In the genomic region with DNA sequence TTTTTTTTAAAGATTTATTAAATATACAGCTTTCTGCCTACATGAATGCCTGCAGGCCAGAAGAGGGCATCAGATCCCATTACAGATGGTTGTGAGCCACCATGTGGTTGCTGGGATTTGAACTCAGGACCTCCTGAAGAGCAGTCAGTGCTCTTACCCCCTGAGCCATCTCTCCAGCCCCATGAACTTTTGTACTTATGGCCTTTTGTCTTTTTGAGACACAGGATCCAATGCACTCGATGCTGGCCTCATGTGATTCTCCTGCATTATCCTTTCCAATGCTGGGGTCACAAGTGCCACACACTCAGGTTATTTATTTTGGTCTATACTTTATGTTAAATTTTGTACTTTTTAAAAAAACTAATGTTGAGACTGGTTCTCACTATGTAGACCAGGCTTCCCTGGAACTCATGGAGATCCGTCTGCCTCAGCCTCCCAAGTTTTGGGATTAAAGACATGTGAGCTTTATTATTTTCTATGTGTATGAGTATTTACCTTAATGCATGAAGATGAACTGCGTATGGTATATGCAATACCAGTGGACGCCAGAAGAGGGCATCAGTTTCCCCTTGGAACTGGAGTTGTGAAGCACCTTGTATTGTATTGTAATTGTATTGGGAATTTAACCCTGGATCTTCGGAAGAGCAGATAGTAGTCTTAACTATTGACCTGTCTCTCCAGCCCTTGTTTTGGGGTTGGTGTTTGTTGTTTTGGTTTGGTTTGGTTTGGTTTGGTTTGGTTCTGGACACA, we compare ENCODE assay signal across 9 mouse cellular contexts. TPM values are rescaled to one million over a fixed set of nuclear protein-coding genes. Genes with fewer than 3 reads are reported as not detected.
DNase-seq lines count a peak whose midpoint lies in the region; ATAC-seq and TF ChIP-seq lines count a peak whose summit lies in the region.
"Had no signal": no experiment of that assay in that cellular context is flagged by ENCODE, and none has a peak within 500 bp of the region (broad histone marks: within the 10 kb centered on the region; RNA-seq: fewer than 3 reads in every experiment).

No protein-coding gene starts in this region.

- CTCF ChIA-PET in Patski (lab: Charles Lee): interaction anchor here (0.6 to 2.0 kb wide), 8 partner anchors 8 to 38 kb away, joined by 3 to 6 read pairs (median 4); a partner anchor contains a TSS

- POLR2A ChIA-PET in Patski (lab: Charles Lee): no interaction called here

- in situ Hi-C loops in Patski (cut with MboI; ENCODE audit: low pct_unique_long_range_greater_than_20kb): no loop called here

- peak; percentile 64 for TF ChIP-seq CTCF in Patski (IDR thresholded peaks at IDR 0.05)
- peak; percentile 83 for TF ChIP-seq CTCF in lung, postnatal 0 days (IDR thresholded peaks at IDR 0.05)

- peaks cover 5% of the 10 kb centered on the region for H3K36me3 ChIP-seq in embryonic facial prominence, embryonic 11.5 days (replicated peaks; ENCODE audit: control insufficient read depth, insufficient read depth, low read depth, low read length)
- H3K36me3 ChIP-seq in lung, postnatal 0 days (ENCODE audit: insufficient read depth, low read length): peaks cover 33% of the 10 kb centered on the region

- WGBS in embryonic facial prominence, embryonic 11.5 days: 29% methylated on average over 5 of the region's 5 CpGs
- WGBS in lung, postnatal 0 days: 30% methylated on average over 5 of the region's 5 CpGs

- H3K4me1 ChIP-seq in embryonic facial prominence, embryonic 11.5 days (ENCODE audit: control insufficient read depth, insufficient read depth, low read length): no peaks in the 10 kb centered on the region
- H3K4me1 ChIP-seq in lung, postnatal 0 days (ENCODE audit: insufficient read depth, low read depth, low read length): no peaks in the 10 kb centered on the region
- H3K4me1 ChIP-seq: limb, embryonic 13.5 days had no signal

- no peak for ATAC-seq in Patski
- ATAC-seq in embryonic facial prominence, embryonic 11.5 days (replicated peaks; ENCODE audit: insufficient number of reproducible peaks, low FRiP score, low TSS enrichment, low read depth): no peak
- ATAC-seq in lung, postnatal 0 days: no peak

- no peak for TF ChIP-seq EP300 in lung, postnatal 0 days (IDR thresholded peaks at IDR 0.05)

- H3K9me3 ChIP-seq in embryonic facial prominence, embryonic 11.5 days (replicated peaks; ENCODE audit: control insufficient read depth, low read length): no peaks in the 10 kb centered on the region
- H3K9me3 ChIP-seq in lung, postnatal 0 days (ENCODE audit: low read length): no peaks in the 10 kb centered on the region
- H3K9me3 ChIP-seq: limb, embryonic 13.5 days had no signal

- H3K27me3 ChIP-seq in Patski: no peaks in the 10 kb centered on the region
- H3K27me3 ChIP-seq in embryonic facial prominence, embryonic 11.5 days (ENCODE audit: control insufficient read depth, insufficient read depth, low read length): no peaks in the 10 kb centered on the region
- H3K27me3 ChIP-seq in lung, postnatal 0 days (replicated peaks; ENCODE audit: insufficient read depth, low read length): no peaks in the 10 kb centered on the region
- H3K27me3 ChIP-seq: limb, embryonic 13.5 days had no signal

- DNase-seq in kidney, adult 9 months: peak; percentile 47
- DNase-seq in kidney, adult 11 months: no peak
- peak; percentile 52 to 68 for DNase-seq in CD8-positive naive resting alpha-beta T cell, adult 2 months (ENCODE audit: low read depth in 2 of 2, low spot score in 2 of 2)
- no peak for DNase-seq in Patski (ENCODE audit: low read depth, low spot score)
- peak; percentile 72 for DNase-seq in embryonic facial prominence, embryonic 11.5 days (ENCODE audit: low spot score)
- DNase-seq in lung, postnatal 0 days (ENCODE audit: low spot score): peak; percentile 42
- peak; percentile 69 for DNase-seq in thymus, postnatal 25 days

- H3K4me2 ChIP-seq in embryonic facial prominence, embryonic 11.5 days (ENCODE audit: low read depth, low read length): no peak overlapping the region
- no peak overlapping the region for H3K4me2 ChIP-seq in lung, postnatal 0 days (replicated peaks; ENCODE audit: low read depth, low read length)
- H3K4me2 ChIP-seq: limb, embryonic 13.5 days had no signal

- no peak overlapping the region for H3K27ac ChIP-seq in embryonic facial prominence, embryonic 11.5 days (replicated peaks; ENCODE audit: low read depth, low read length)
- H3K27ac ChIP-seq in lung, postnatal 0 days (ENCODE audit: low read length): no peak overlapping the region
- H3K27ac ChIP-seq: limb, embryonic 13.5 days had no signal

- H3K9ac ChIP-seq in embryonic facial prominence, embryonic 11.5 days (replicated peaks; ENCODE audit: low read length): no peak overlapping the region
- no peak overlapping the region for H3K9ac ChIP-seq in lung, postnatal 0 days (replicated peaks; ENCODE audit: low read depth)
- H3K9ac ChIP-seq: limb, embryonic 13.5 days had no signal

- no peak overlapping the region for H3K4me3 ChIP-seq in embryonic facial prominence, embryonic 11.5 days (ENCODE audit: low read depth, low read length)
- no peak overlapping the region for H3K4me3 ChIP-seq in lung, postnatal 0 days (ENCODE audit: low read depth, low read length)
- H3K4me3 ChIP-seq: erythroblast, embryonic 14.5 days; limb, embryonic 13.5 days had no signal

RNA-seq across cellular contexts. Expression of a gene that starts 15.0 kb away (rescaled TPM):
- 2.2 TPM for polyA plus RNA-seq in Patski (2021)
- 11.5 and 12.2 TPM in 2 replicates for polyA plus RNA-seq in embryonic facial prominence, embryonic 11.5 days (2014; fragmentation: Nextera tagmentation; extraction: Ambion mirVana)
- 4.2 and 4.3 TPM in 2 replicates for polyA plus RNA-seq in lung, postnatal 0 days (2015; fragmentation: Nextera tagmentation; extraction: Ambion mirVana)

RNA-seq across cellular contexts. Expression of a gene that starts 17.4 kb away (rescaled TPM):
- polyA plus RNA-seq in Patski (2021): 15.3 TPM
- 10.1 and 11.4 TPM in 2 replicates for polyA plus RNA-seq in embryonic facial prominence, embryonic 11.5 days (2014; fragmentation: Nextera tagmentation; extraction: Ambion mirVana)
- polyA plus RNA-seq in lung, postnatal 0 days (2015; fragmentation: Nextera tagmentation; extraction: Ambion mirVana): 26.1 and 29.0 TPM in 2 replicates

RNA-seq across cellular contexts. Expression of a gene that starts 31.5 kb away (rescaled TPM):
- polyA plus RNA-seq in Patski (2021): 0.09 TPM
- 16.0 and 19.8 TPM in 2 replicates for polyA plus RNA-seq in embryonic facial prominence, embryonic 11.5 days (2014; fragmentation: Nextera tagmentation; extraction: Ambion mirVana)
- polyA plus RNA-seq in lung, postnatal 0 days (2015; fragmentation: Nextera tagmentation; extraction: Ambion mirVana): 5.2 and 6.6 TPM in 2 replicates
- polyA plus RNA-seq: erythroblast, embryonic 14.5 days had no signal

RNA-seq across cellular contexts. Expression of a gene that starts 43.5 kb away (rescaled TPM):
- 33.4 TPM for polyA plus RNA-seq in Patski (2021)
- polyA plus RNA-seq in embryonic facial prominence, embryonic 11.5 days (2014; fragmentation: Nextera tagmentation; extraction: Ambion mirVana): 21.0 and 24.9 TPM in 2 replicates
- polyA plus RNA-seq in lung, postnatal 0 days (2015; fragmentation: Nextera tagmentation; extraction: Ambion mirVana): 22.3 and 23.5 TPM in 2 replicates

RNA-seq across cellular contexts. Expression of a gene that starts 44.4 kb away (rescaled TPM):
- 90.0 TPM for polyA plus RNA-seq in Patski (2021)
- polyA plus RNA-seq in embryonic facial prominence, embryonic 11.5 days (2014; fragmentation: Nextera tagmentation; extraction: Ambion mirVana): 102 and 121 TPM in 2 replicates
- 57.7 and 60.7 TPM in 2 replicates for polyA plus RNA-seq in lung, postnatal 0 days (2015; fragmentation: Nextera tagmentation; extraction: Ambion mirVana)

Comparison
In these comparisons a context has a peak if more than half of its experiments do, and no peak if none do; other contexts are left out.
1. DNase-seq: peak in kidney, adult 9 months (single experiment), CD8-positive naive resting alpha-beta T cell, adult 2 months (2 of 2), embryonic facial prominence, embryonic 11.5 days (single experiment), lung, postnatal 0 days (single experiment) and thymus, postnatal 25 days (single experiment); none in kidney, adult 11 months (single experiment) and Patski (single experiment).